Mouse (Mus musculus) stomach, postnatal 0 days (tissue): ENCODE data around the gene Rnf157. TPM values are rescaled to one million over a fixed set of nuclear protein-coding genes. Genes with fewer than 3 reads are reported as not detected.
A peak's percentile ranks its signal among the peaks of the same experiment; 100 is the strongest.

ENCODE experiments used
- ATAC-seq: fragments of 200-750 bp; cut with Nextera tagmentation; 2 replicates; pipeline ENCODE4 v1.8.0; 2017; ENCODE audit not compliant: low FRiP score, low TSS enrichment
- DNase-seq: peaks from one replicate; pipeline ENCODE4 v3.0.0-alpha.2; 2016; ENCODE audit warnings: low spot score
- H3K27ac ChIP-seq: fragments of 300-500 bp; sonication (generic); replicated peaks from 2 replicates; pipeline ENCODE4 v1.5.1; 2014; ENCODE audit warnings: mild to moderate bottlenecking, control low read depth
- H3K27me3 ChIP-seq: fragments of 300-500 bp; sonication (generic); 2 replicates; pipeline ENCODE4 v1.6.1; 2014; ENCODE audit warnings: low read length; ENCODE audit not compliant: control insufficient read depth, insufficient read depth
- H3K36me3 ChIP-seq: fragments of 300-500 bp; sonication (generic); 2 replicates; pipeline ENCODE4 v1.6.1; 2014; ENCODE audit warnings: low read length, mixed read lengths; ENCODE audit not compliant: control insufficient read depth, insufficient read depth
- H3K4me1 ChIP-seq: fragments of 300-500 bp; sonication (generic); replicated peaks from 2 replicates; pipeline ENCODE4 v1.6.1; 2014; ENCODE audit warnings: antibody characterized with exemption; ENCODE audit not compliant: control insufficient read depth, insufficient read depth
- H3K4me2 ChIP-seq: fragments of 300-500 bp; sonication (generic); replicated peaks from 2 replicates; pipeline ENCODE4 v1.6.1; 2014; ENCODE audit warnings: low read depth, mild to moderate bottlenecking, control low read depth, moderate library complexity
- H3K4me3 ChIP-seq: fragments of 300-500 bp; sonication (generic); 2 replicates; pipeline ENCODE4 v1.5.1; 2014; ENCODE audit warnings: low read depth, low read length, control low read depth
- H3K9ac ChIP-seq: fragments of 300-500 bp; sonication (generic); 2 replicates; pipeline ENCODE4 v1.6.1; 2014; ENCODE audit warnings: mild to moderate bottlenecking, low read length, control low read depth, mixed read lengths
- H3K9me3 ChIP-seq: fragments of 300-500 bp; sonication (generic); 2 replicates; pipeline ENCODE4 v1.6.1; 2016; ENCODE audit warnings: low read length; ENCODE audit not compliant: control insufficient read depth
- CTCF ChIP-seq: IDR thresholded peaks from 2 replicates; pipeline ENCODE4 v1.5.1; 2016; ENCODE audit warnings: antibody characterized with exemption, low read depth, mild to moderate bottlenecking, moderate library complexity
- EP300 ChIP-seq: optimal IDR thresholded peaks from 2 replicates; pipeline ENCODE3; 2016; ENCODE audit warnings: antibody characterized with exemption
- WGBS: fragments of 180-500 bp; shearing (Covaris S2); extraction: QIAGEN DNeasy Blood & Tissue Kit; methylation state at CpG from one replicate; pipeline ENCODE4 v1.1.7; 2014; 5-methylcytosine and 5-hydroxymethylcytosine counted together
- polyA plus RNA-seq: library from polyadenylated mRNA; unstranded; fragments of >200 nt; fragmentation: Nextera tagmentation; extraction: Ambion mirVana; gene quantifications from 2 replicates; pipeline ENCODE4 v1.2.1, GENCODE M21; 2015

Gene Rnf157
- polyA plus RNA-seq, 1 experiment from 2014 or later = 2.8 TPM

GRCm38 (mm10) chr11:116424621-116425407 is 12.0 kb upstream of the Rnf157 start:
- 51% methylated on average over 8 of the region's 8 CpGs for WGBS
- ATAC-seq = no peak
- no peak for TF ChIP-seq CTCF
- TF ChIP-seq EP300 = no peak

GRCm38 (mm10) chr11:116423782-116424620 is 11.2 kb upstream of the Rnf157 start:
- DNase-seq (no peak), ATAC-seq (no peak)
- Histone ChIP-seq H3K4me3 (no peak overlapping the region), H3K4me1 (no peaks in the 10 kb centered on the region), H3K36me3 (no peaks in the 10 kb centered on the region), H3K27ac (no peak overlapping the region), H3K4me2 (no peak overlapping the region), H3K9me3 (no peaks in the 10 kb centered on the region), H3K27me3 (no peaks in the 10 kb centered on the region), H3K9ac (no peak overlapping the region)
- 70% methylated on average over 10 of the region's 10 CpGs for WGBS
- no peak for TF ChIP-seq EP300
- no peak for TF ChIP-seq CTCF

More at GRCm38 (mm10) chr11:116424621-116425407, 12.0 kb upstream of the Rnf157 start:
- Histone ChIP-seq H3K27ac (no peak overlapping the region), H3K4me3 (no peak overlapping the region), H3K27me3 (no peaks in the 10 kb centered on the region), H3K9ac (no peak overlapping the region), H3K9me3 (no peaks in the 10 kb centered on the region), H3K4me2 (no peak overlapping the region), H3K4me1 (no peaks in the 10 kb centered on the region), H3K36me3 (no peaks in the 10 kb centered on the region)
- DNase-seq = no peak

- Histone ChIP-seq H3K4me1 (no peaks in the 10 kb centered on the region), H3K4me2 (no peak overlapping the region), H3K27ac (no peak overlapping the region), H3K9me3 (no peaks in the 10 kb centered on the region), H3K4me3 (no peak overlapping the region), H3K36me3 (no peaks in the 10 kb centered on the region), H3K9ac (no peak overlapping the region), H3K27me3 (no peaks in the 10 kb centered on the region)
- TF ChIP-seq EP300 = no peak
- no peak for TF ChIP-seq CTCF
- 79% methylated on average over 6 of the region's 6 CpGs for WGBS
- DNase-seq = no peak
- no peak for ATAC-seq
These were observed 10.4 kb upstream of the Rnf157 start for GRCm38 (mm10) chr11:116423214-116423613.

GRCm38 (mm10) chr11:116422562-116422961 is 9.7 kb upstream of the Rnf157 start:
- TF ChIP-seq EP300 (no peak), CTCF (no peak)
- Histone ChIP-seq H3K9ac (no peak overlapping the region), H3K36me3 (no peaks in the 10 kb centered on the region), H3K4me1 (no peaks in the 10 kb centered on the region), H3K4me3 (no peak overlapping the region), H3K9me3 (no peaks in the 10 kb centered on the region), H3K27me3 (no peaks in the 10 kb centered on the region), H3K4me2 (no peak overlapping the region), H3K27ac (no peak overlapping the region)
- WGBS = 80% methylated on average over 2 of the region's 2 CpGs
- no peak for DNase-seq
- no peak for ATAC-seq

- Histone ChIP-seq H3K4me1 (no peaks in the 10 kb centered on the region), H3K4me3 (no peak overlapping the region), H3K27me3 (no peaks in the 10 kb centered on the region), H3K4me2 (no peak overlapping the region), H3K9me3 (no peaks in the 10 kb centered on the region), H3K9ac (no peak overlapping the region), H3K36me3 (no peaks in the 10 kb centered on the region), H3K27ac (no peak overlapping the region)
- ATAC-seq = peak; percentile 47; the same call in 1 of the 2 replicates
- DNase-seq = no peak
- 57% methylated on average over 6 of the region's 6 CpGs for WGBS
- TF ChIP-seq EP300 (no peak), CTCF (no peak)
These were observed 8.3 kb upstream of the Rnf157 start for GRCm38 (mm10) chr11:116421102-116421501.
